Mouse (Mus musculus) heart, embryonic 11.5 days (tissue): ENCODE data around the gene Crybb1. TPM values are rescaled to one million over a fixed set of nuclear protein-coding genes. Genes with fewer than 3 reads are reported as not detected.
A peak's percentile ranks its signal among the peaks of the same experiment; 100 is the strongest.

Source experiments
- ATAC-seq: fragments of 200-750 bp; cut with Nextera tagmentation; replicated peaks from 2 replicates; pipeline ENCODE4 v1.8.0; 2017; ENCODE audit warnings: moderate library complexity; ENCODE audit not compliant: insufficient number of reproducible peaks, low FRiP score, low TSS enrichment
- H3K27ac ChIP-seq: fragments of 300-500 bp; sonication (generic); 2 replicates; pipeline ENCODE4 v1.5.1; 2014; ENCODE audit warnings: mild to moderate bottlenecking, low read depth, low read length
- H3K27me3 ChIP-seq: fragments of 300-500 bp; sonication (generic); 2 replicates; pipeline ENCODE4 v1.6.1; 2014; ENCODE audit warnings: mild to moderate bottlenecking, low read length, mixed read lengths; ENCODE audit not compliant: control insufficient read depth, insufficient read depth
- H3K36me3 ChIP-seq: fragments of 300-500 bp; sonication (generic); 2 replicates; pipeline ENCODE4 v1.6.1; 2014; ENCODE audit warnings: mild to moderate bottlenecking, low read length, moderate library complexity, mixed read lengths; ENCODE audit not compliant: control insufficient read depth, insufficient read depth
- H3K4me1 ChIP-seq: fragments of 300-500 bp; sonication (generic); 2 replicates; pipeline ENCODE4 v1.6.1; 2014; ENCODE audit warnings: low read length; ENCODE audit not compliant: control insufficient read depth, insufficient read depth
- H3K4me2 ChIP-seq: fragments of 300-500 bp; sonication (generic); 2 replicates; pipeline ENCODE4 v1.6.1; 2014; ENCODE audit warnings: mild to moderate bottlenecking, moderate library complexity
- H3K4me3 ChIP-seq: fragments of 300-500 bp; sonication (generic); 2 replicates; pipeline ENCODE4 v1.5.1; 2014; ENCODE audit warnings: low read depth, low read length
- H3K9ac ChIP-seq: fragments of 300-500 bp; sonication (generic); 2 replicates; pipeline ENCODE4 v1.6.1; 2014; ENCODE audit warnings: mild to moderate bottlenecking, low read depth, low read length, moderate library complexity
- H3K9me3 ChIP-seq: fragments of 300-500 bp; sonication (generic); replicated peaks from 2 replicates; pipeline ENCODE4 v1.6.1; 2016; ENCODE audit warnings: low read length; ENCODE audit not compliant: control insufficient read depth
- WGBS: fragments of 180-500 bp; shearing (Covaris S2); extraction: QIAGEN DNeasy Blood & Tissue Kit; methylation state at CpG from one replicate; pipeline ENCODE4 v1.1.7; 2014; ENCODE audit not compliant: insufficient replicate concordance; 5-methylcytosine and 5-hydroxymethylcytosine counted together
- polyA plus RNA-seq: library from polyadenylated mRNA; unstranded; fragments of >200 nt; fragmentation: Nextera tagmentation; extraction: Ambion mirVana; gene quantifications from 2 replicates; pipeline ENCODE4 v1.2.1, GENCODE M21; 2014

Crybb1 gene
- polyA plus RNA-seq, 1 experiment from 2014 or later: not detected

- peaks cover 30% of the 10 kb centered on the region for H3K27me3 ChIP-seq
- no peaks in the 10 kb centered on the region for H3K36me3 ChIP-seq
- no peak overlapping the region for H3K4me3 ChIP-seq
- H3K4me1 ChIP-seq: no peaks in the 10 kb centered on the region; the same call in 1 of the 2 replicates
- WGBS: 75% methylated on average over 5 of the region's 5 CpGs
- H3K27ac ChIP-seq: no peak overlapping the region
- no peak for ATAC-seq
- no peak overlapping the region for H3K4me2 ChIP-seq
- H3K9ac ChIP-seq: no peak overlapping the region
- H3K9me3 ChIP-seq: no peaks in the 10 kb centered on the region
Observed at GRCm38 (mm10) chr5:112265110-112265509, 9.5 kb downstream of the Crybb1 start.

- 0 out of 2 replicates have a peak, but pooled peaks have one; percentile 26 for ATAC-seq
- peaks cover 34% of the 10 kb centered on the region for H3K27me3 ChIP-seq
- 8% methylated on average over 10 of the region's 10 CpGs for WGBS
- H3K4me2 ChIP-seq: peak overlapping the region; percentile 25
- no peaks in the 10 kb centered on the region for H3K36me3 ChIP-seq
- no peak overlapping the region for H3K4me3 ChIP-seq
- H3K9ac ChIP-seq: no peak overlapping the region
- H3K9me3 ChIP-seq: no peaks in the 10 kb centered on the region
- H3K4me1 ChIP-seq: no peaks in the 10 kb centered on the region; the same call in 1 of the 2 replicates
- no peak overlapping the region for H3K27ac ChIP-seq
Observed at GRCm38 (mm10) chr5:112265515-112265914, 9.9 kb downstream of the Crybb1 start.

- ATAC-seq: 0 out of 2 replicates have a peak, but pooled peaks have one; percentile 31
- H3K27me3 ChIP-seq: peaks cover 37% of the 10 kb centered on the region
- H3K36me3 ChIP-seq: no peaks in the 10 kb centered on the region
- H3K9ac ChIP-seq: no peak overlapping the region
- WGBS: 54% methylated on average over 9 of the region's 9 CpGs
- H3K27ac ChIP-seq: no peak overlapping the region
- peaks cover 1% of the 10 kb centered on the region; the same call in 1 of the 2 replicates for H3K4me1 ChIP-seq
- peak overlapping the region; percentile 25 for H3K4me2 ChIP-seq
- H3K9me3 ChIP-seq: no peaks in the 10 kb centered on the region
- H3K4me3 ChIP-seq: no peak overlapping the region
Observed at GRCm38 (mm10) chr5:112266011-112266777, 10.6 kb downstream of the Crybb1 start.

DNA sequence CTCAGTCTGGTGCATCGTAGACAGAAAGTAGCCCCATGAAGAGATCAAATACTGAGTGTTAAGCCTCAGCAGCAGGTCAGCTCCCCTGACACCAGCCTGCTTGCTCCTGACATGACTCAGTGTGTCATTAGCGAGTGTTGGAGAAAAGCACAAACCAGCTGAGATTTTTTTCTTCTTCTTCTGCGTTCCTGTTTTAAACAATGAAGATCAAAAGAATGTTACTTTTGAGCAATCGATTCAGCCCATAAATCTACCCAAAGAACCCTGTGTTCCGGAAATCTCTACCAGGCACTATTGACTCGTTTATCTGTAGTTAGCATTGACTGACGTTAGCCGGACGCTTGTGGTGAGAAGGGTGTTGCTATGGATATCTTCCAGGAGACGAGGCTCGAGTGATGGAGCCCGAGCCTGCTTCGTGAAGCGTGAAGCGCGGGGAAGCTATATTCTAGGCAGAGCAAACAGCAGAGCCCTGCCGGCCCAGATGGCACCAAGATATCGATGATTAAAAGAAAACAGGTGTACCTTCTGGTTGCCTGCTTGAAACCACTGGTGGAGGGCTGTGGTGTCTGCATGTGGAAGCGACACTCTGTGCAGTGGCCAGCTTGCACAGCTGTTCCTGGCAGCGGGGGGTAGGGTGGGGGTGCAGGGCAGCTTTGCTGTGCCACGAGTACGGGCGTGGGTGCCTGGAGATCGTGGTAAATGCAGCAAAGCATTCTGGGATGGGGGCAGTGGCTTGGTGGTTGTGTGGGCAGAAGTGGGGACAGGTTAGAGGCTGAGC lies 15.3 kb downstream of the Crybb1 start:
- no peak overlapping the region for H3K4me2 ChIP-seq
- no peaks in the 10 kb centered on the region for H3K9me3 ChIP-seq
- H3K9ac ChIP-seq: no peak overlapping the region
- H3K4me3 ChIP-seq: no peak overlapping the region
- no peaks in the 10 kb centered on the region for H3K36me3 ChIP-seq
- 47% methylated on average over 24 of the region's 24 CpGs for WGBS
- peaks cover 38% of the 10 kb centered on the region for H3K27me3 ChIP-seq
- ATAC-seq: no peak
- peaks cover 2% of the 10 kb centered on the region; the same call in 1 of the 2 replicates for H3K4me1 ChIP-seq
- no peak overlapping the region for H3K27ac ChIP-seq

DNA sequence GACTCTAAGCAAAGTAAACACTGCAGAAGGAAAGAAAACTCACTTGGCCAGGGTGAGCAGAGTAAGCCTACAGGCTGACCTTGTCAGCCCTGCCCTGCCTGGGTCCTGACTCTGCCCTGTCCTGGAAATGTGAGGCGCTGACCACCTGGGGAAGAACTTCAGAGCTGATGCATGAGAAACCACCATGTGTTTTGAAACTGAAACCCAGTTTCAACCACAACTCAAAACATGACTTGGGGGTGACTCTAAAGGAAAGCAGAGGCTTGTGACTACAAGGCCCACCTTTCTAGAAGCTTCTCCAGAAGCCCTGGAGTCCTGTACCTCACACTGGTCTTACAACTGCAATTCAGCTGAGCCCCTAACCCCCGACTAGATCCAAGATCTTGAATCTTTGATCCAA lies 17.3 kb downstream of the Crybb1 start:
- Histone ChIP-seq H3K27me3 (peaks cover 26% of the 10 kb centered on the region), H3K4me2 (no peak overlapping the region), H3K4me3 (no peak overlapping the region), H3K36me3 (no peaks in the 10 kb centered on the region), H3K27ac (no peak overlapping the region), H3K9ac (no peak overlapping the region), H3K4me1 (peaks cover 8% of the 10 kb centered on the region; the same call in 1 of the 2 replicates), H3K9me3 (no peaks in the 10 kb centered on the region)
- 50% methylated on average over 2 of the region's 2 CpGs for WGBS
- no peak for ATAC-seq

GRCm38 (mm10) chr5:112273746-112274463 lies 18.3 kb downstream of the Crybb1 start:
- WGBS: 38% methylated on average over 2 of the region's 2 CpGs
- Histone ChIP-seq H3K4me1 (peaks cover 10% of the 10 kb centered on the region; the same call in 1 of the 2 replicates), H3K4me3 (no peak overlapping the region), H3K27ac (no peak overlapping the region), H3K9me3 (no peaks in the 10 kb centered on the region), H3K4me2 (no peak overlapping the region), H3K27me3 (peaks cover 17% of the 10 kb centered on the region), H3K36me3 (no peaks in the 10 kb centered on the region), H3K9ac (no peak overlapping the region)
- ATAC-seq: no peak

GRCm38 (mm10) chr5:112275021-112275804 lies 19.6 kb downstream of the Crybb1 start:
- Histone ChIP-seq H3K4me2 (peak overlapping the region; percentile 73), H3K27me3 (peaks cover 9% of the 10 kb centered on the region), H3K27ac (no peak overlapping the region), H3K4me3 (0 out of 2 replicates have a peak overlapping the region, but pooled peaks have one; percentile 74), H3K9ac (no peak overlapping the region), H3K9me3 (no peaks in the 10 kb centered on the region), H3K4me1 (peaks cover 23% of the 10 kb centered on the region), H3K36me3 (no peaks in the 10 kb centered on the region)
- WGBS: 66% methylated on average over 3 of the region's 4 CpGs
- no peak for ATAC-seq
